Mouse (Mus musculus): ENCODE data around the gene Arrb2. TPM values are rescaled to one million over a fixed set of nuclear protein-coding genes. Genes with fewer than 3 reads are reported as not detected.

Arrb2 gene
- total and polyA plus RNA-seq, 2 experiments: 11.5 to 22.2 TPM

- H3K4me1 ChIP-seq (ENCODE audit: control insufficient read depth, insufficient read depth, low read length): no peaks in the 10 kb centered on the region
- no peak overlapping the region for H3K4me3 ChIP-seq (ENCODE audit: insufficient read depth, low read depth, low read length)
- peak; percentile 54 for DNase-seq (ENCODE audit: extremely low read depth, low read depth, low spot score)
- WGBS: 78% methylated on average over 6 of the region's 6 CpGs
- no peaks in the 10 kb centered on the region for H3K36me3 ChIP-seq (ENCODE audit: control insufficient read depth, insufficient read depth, low read length)
- no peak overlapping the region for H3K27ac ChIP-seq (replicated peaks; ENCODE audit: insufficient read depth, low read depth, low read length)
- no peak for TF ChIP-seq POLR2A (IDR thresholded peaks at IDR 0.05; ENCODE audit: extremely low read depth, insufficient read depth, low read length)
- TF ChIP-seq CTCF (IDR thresholded peaks at IDR 0.05; ENCODE audit: low read depth, low read length): no peak
- H3K9ac ChIP-seq (ENCODE audit: low read depth, low read length): no peak overlapping the region
- H3K27me3 ChIP-seq (ENCODE audit: control insufficient read depth, insufficient read depth, low read length): no peaks in the 10 kb centered on the region
- H3K79me2 ChIP-seq (ENCODE audit: control insufficient read depth, insufficient read depth, low read length): no peaks in the 10 kb centered on the region
Measured at GRCm38 (mm10) chr11:70489684-70490083, 57.2 kb downstream of the Arrb2 start.

Other genes with a start within 250 kb of the Arrb2 start
- 6.6 and 12.5 TPM in 2 replicates for gene Slc16a11, start 219.9 kb upstream of the Arrb2 start, total RNA-seq (2014; rRNA removed)
- 37.1 and 84.4 TPM in 2 replicates for gene Slc16a11, start 219.9 kb upstream of the Arrb2 start, polyA plus RNA-seq (2012; rRNA removed)
- gene Slc16a13, start 211.6 kb upstream of the Arrb2 start, total RNA-seq (2014; rRNA removed): 0.47 and 1.3 TPM in 2 replicates
- gene Slc16a13, start 211.6 kb upstream of the Arrb2 start, polyA plus RNA-seq (2012; rRNA removed): 1.7 and 3.3 TPM in 2 replicates
- 0.74 and 0.81 TPM in 2 replicates for gene Bcl6b, start 202.8 kb upstream of the Arrb2 start, total RNA-seq (2014; rRNA removed)
- 0.56 and 1.3 TPM in 2 replicates for gene Bcl6b, start 202.8 kb upstream of the Arrb2 start, polyA plus RNA-seq (2012; rRNA removed)
- gene 0610010K14Rik, start 194.7 kb upstream of the Arrb2 start, total RNA-seq (2014; rRNA removed): 6.5 and 9.9 TPM in 2 replicates
- gene 0610010K14Rik, start 194.7 kb upstream of the Arrb2 start, polyA plus RNA-seq (2012; rRNA removed): 30.6 and 34.0 TPM in 2 replicates
- gene Gm21988, start 192.8 kb upstream of the Arrb2 start, total RNA-seq (2014; rRNA removed): 0.28 and 1.5 TPM in 2 replicates
- gene Gm21988, start 192.8 kb upstream of the Arrb2 start, polyA plus RNA-seq (2012; rRNA removed): 5.8 and 6.8 TPM in 2 replicates
- gene Rnasek, start 192.8 kb upstream of the Arrb2 start, total RNA-seq (2014; rRNA removed): 7.7 and 9.3 TPM in 2 replicates
- gene Rnasek, start 192.8 kb upstream of the Arrb2 start, polyA plus RNA-seq (2012; rRNA removed): 158 and 176 TPM in 2 replicates
- 0.09 and 0.20 TPM in 2 replicates for gene Alox12, start 177.3 kb upstream of the Arrb2 start, total RNA-seq (2014; rRNA removed)
- 0.28 and 0.46 TPM in 2 replicates for gene Alox12, start 177.3 kb upstream of the Arrb2 start, polyA plus RNA-seq (2012; rRNA removed)
- not detected in 2 replicates for gene Alox12e, start 110.0 kb upstream of the Arrb2 start, total RNA-seq (2014; rRNA removed)
- gene Alox12e, start 110.0 kb upstream of the Arrb2 start, polyA plus RNA-seq (2012; rRNA removed): not detected in 2 replicates
- gene Alox15, start 80.6 kb upstream of the Arrb2 start, total RNA-seq (2014; rRNA removed): 0.07 and 0.09 TPM in 2 replicates
- gene Alox15, start 80.6 kb upstream of the Arrb2 start, polyA plus RNA-seq (2012; rRNA removed): 0.10 TPM in 1 of 2 replicates, not detected in the other
- 3.1 and 3.3 TPM in 2 replicates for gene Pelp1, start 22.6 kb upstream of the Arrb2 start, total RNA-seq (2014; rRNA removed)
- 7.7 and 7.9 TPM in 2 replicates for gene Pelp1, start 22.6 kb upstream of the Arrb2 start, polyA plus RNA-seq (2012; rRNA removed)
- gene Med11, start 19.3 kb downstream of the Arrb2 start, total RNA-seq (2014; rRNA removed): 11.2 and 13.3 TPM in 2 replicates
- gene Med11, start 19.3 kb downstream of the Arrb2 start, polyA plus RNA-seq (2012; rRNA removed): 9.4 and 10.4 TPM in 2 replicates
- 0.74 and 1.5 TPM in 2 replicates for gene Zmynd15, start 26.8 kb downstream of the Arrb2 start, total RNA-seq (2014; rRNA removed)
- gene Zmynd15, start 26.8 kb downstream of the Arrb2 start, polyA plus RNA-seq (2012; rRNA removed): 2.1 and 4.4 TPM in 2 replicates
- 5.7 and 10.2 TPM in 2 replicates for gene Cxcl16, start 27.3 kb downstream of the Arrb2 start, total RNA-seq (2014; rRNA removed)
- 7.2 and 10.2 TPM in 2 replicates for gene Cxcl16, start 27.3 kb downstream of the Arrb2 start, polyA plus RNA-seq (2012; rRNA removed)
- gene Tm4sf5, start 72.6 kb downstream of the Arrb2 start, total RNA-seq (2014; rRNA removed): not detected in 2 replicates
- gene Tm4sf5, start 72.6 kb downstream of the Arrb2 start, polyA plus RNA-seq (2012; rRNA removed): not detected in 2 replicates
- gene Vmo1, start 82.0 kb downstream of the Arrb2 start, total RNA-seq (2014; rRNA removed): 3.2 and 3.9 TPM in 2 replicates
- gene Vmo1, start 82.0 kb downstream of the Arrb2 start, polyA plus RNA-seq (2012; rRNA removed): 5.5 and 7.3 TPM in 2 replicates
- gene Gltpd2, start 86.6 kb downstream of the Arrb2 start, total RNA-seq (2014; rRNA removed): 74.9 and 91.6 TPM in 2 replicates
- gene Gltpd2, start 86.6 kb downstream of the Arrb2 start, polyA plus RNA-seq (2012; rRNA removed): 276 and 320 TPM in 2 replicates
- gene Psmb6, start 92.7 kb downstream of the Arrb2 start, total RNA-seq (2014; rRNA removed): 291 and 298 TPM in 2 replicates
- gene Psmb6, start 92.7 kb downstream of the Arrb2 start, polyA plus RNA-seq (2012; rRNA removed): 312 and 336 TPM in 2 replicates
- gene Gm40193, start 100.3 kb downstream of the Arrb2 start, total RNA-seq (2014; rRNA removed): not detected in 2 replicates
- not detected in 2 replicates for gene Gm40193, start 100.3 kb downstream of the Arrb2 start, polyA plus RNA-seq (2012; rRNA removed)
- 3.3 and 3.8 TPM in 2 replicates for gene Pld2, start 107.4 kb downstream of the Arrb2 start, total RNA-seq (2014; rRNA removed)
- 6.4 and 9.5 TPM in 2 replicates for gene Pld2, start 107.4 kb downstream of the Arrb2 start, polyA plus RNA-seq (2012; rRNA removed)
- 11.0 and 14.4 TPM in 2 replicates for gene Mink1, start 130.2 kb downstream of the Arrb2 start, total RNA-seq (2014; rRNA removed)
- 38.4 and 51.4 TPM in 2 replicates for gene Mink1, start 130.2 kb downstream of the Arrb2 start, polyA plus RNA-seq (2012; rRNA removed)
- not detected in 2 replicates for gene 4930544D05Rik, start 183.2 kb downstream of the Arrb2 start, total RNA-seq (2014; rRNA removed)
- gene 4930544D05Rik, start 183.2 kb downstream of the Arrb2 start, polyA plus RNA-seq (2012; rRNA removed): not detected in 2 replicates
- 0.07 and 0.09 TPM in 2 replicates for gene Chrne, start 186.6 kb downstream of the Arrb2 start, total RNA-seq (2014; rRNA removed)
- 1.1 and 1.3 TPM in 2 replicates for gene Chrne, start 186.6 kb downstream of the Arrb2 start, polyA plus RNA-seq (2012; rRNA removed)
- 0.07 TPM in 1 of 2 replicates, not detected in the other for gene Gp1ba, start 206.5 kb downstream of the Arrb2 start, total RNA-seq (2014; rRNA removed)
- 0.09 TPM in 1 of 2 replicates, not detected in the other for gene Gp1ba, start 206.5 kb downstream of the Arrb2 start, polyA plus RNA-seq (2012; rRNA removed)
- gene Rnf167, start 214.6 kb downstream of the Arrb2 start, total RNA-seq (2014; rRNA removed): 34.3 and 37.7 TPM in 2 replicates
- gene Rnf167, start 214.6 kb downstream of the Arrb2 start, polyA plus RNA-seq (2012; rRNA removed): 68.4 and 75.4 TPM in 2 replicates
- gene Slc25a11, start 214.8 kb downstream of the Arrb2 start, total RNA-seq (2014; rRNA removed): 108 and 109 TPM in 2 replicates
- 113 and 118 TPM in 2 replicates for gene Slc25a11, start 214.8 kb downstream of the Arrb2 start, polyA plus RNA-seq (2012; rRNA removed)
- gene Pfn1, start 222.0 kb downstream of the Arrb2 start, total RNA-seq (2014; rRNA removed): 132 and 210 TPM in 2 replicates
- gene Pfn1, start 222.0 kb downstream of the Arrb2 start, polyA plus RNA-seq (2012; rRNA removed): 583 and 713 TPM in 2 replicates
- 3.0 and 3.3 TPM in 2 replicates for gene Eno3, start 224.6 kb downstream of the Arrb2 start, total RNA-seq (2014; rRNA removed)
- gene Eno3, start 224.6 kb downstream of the Arrb2 start, polyA plus RNA-seq (2012; rRNA removed): 4.0 and 4.5 TPM in 2 replicates
- gene Spag7, start 236.8 kb downstream of the Arrb2 start, total RNA-seq (2014; rRNA removed): 29.4 and 31.6 TPM in 2 replicates
- gene Spag7, start 236.8 kb downstream of the Arrb2 start, polyA plus RNA-seq (2012; rRNA removed): 21.0 and 24.0 TPM in 2 replicates